Mouse (Mus musculus): Measurements from ENCODE around the gene Fam102a. TPM values are rescaled to one million over a fixed set of nuclear protein-coding genes. Genes with fewer than 3 reads are reported as not detected.
A peak's percentile ranks its signal among the peaks of the same experiment; 100 is the strongest.

Gene Fam102a
- polyA plus RNA-seq, 1 experiment = 37.5 TPM

DNA sequence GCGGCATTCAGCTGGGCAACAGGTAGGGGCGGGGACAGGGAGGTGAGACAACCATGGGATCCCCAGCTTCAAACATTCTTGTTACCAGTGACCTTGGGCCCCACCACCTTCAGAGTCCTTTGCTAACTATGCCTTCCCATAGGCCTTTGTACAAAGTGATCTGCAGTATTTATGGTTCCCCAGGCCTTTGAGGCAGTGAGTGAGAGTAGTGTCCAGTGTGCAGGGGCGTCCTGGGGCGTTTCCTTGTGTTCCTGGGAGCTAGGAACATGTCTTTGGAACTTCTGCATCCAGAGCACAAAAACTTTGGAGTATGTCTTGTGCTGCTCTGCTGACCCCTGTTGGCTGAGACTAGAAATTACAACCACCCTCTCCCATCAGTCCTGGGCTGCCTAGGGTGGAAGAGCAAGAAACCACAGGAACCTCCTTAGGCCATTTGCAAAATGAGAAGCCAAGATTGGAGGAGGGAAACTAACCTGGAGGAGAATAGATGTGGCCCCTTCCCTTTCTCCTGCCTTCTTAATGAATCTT, 31.5 kb downstream of the Fam102a start:
- Histone ChIP-seq H3K4me1 (ENCODE audit: control insufficient read depth, insufficient read depth, insufficient read length) (peaks cover 2% of the 10 kb centered on the region; the same call in 1 of the 2 replicates), H3K36me3 (ENCODE audit: control insufficient read depth, insufficient read depth, low read length) (peaks cover 38% of the 10 kb centered on the region), H3K27ac (ENCODE audit: insufficient read depth, low read length) (no peak overlapping the region), H3K27me3 (ENCODE audit: control insufficient read depth, insufficient read depth, low read length) (no peaks in the 10 kb centered on the region), H3K4me3 (ENCODE audit: extremely low read depth, insufficient read depth, insufficient read length) (no peak overlapping the region)
- 40% methylated on average over 4 of the region's 4 CpGs for WGBS
- DNase-seq (ENCODE audit: low read depth in 1 of 2, low spot score in 2 of 2) = peak; percentile 41 to 65
- TF ChIP-seq CTCF (IDR thresholded peaks at IDR 0.05; ENCODE audit: extremely low read depth, insufficient read depth, insufficient read length, insufficient replicate concordance) (peak; percentile 85; the same call in 1 of the 2 replicates), POLR2A (IDR thresholded peaks at IDR 0.05; ENCODE audit: low read depth, low read length) (no peak)

DNA sequence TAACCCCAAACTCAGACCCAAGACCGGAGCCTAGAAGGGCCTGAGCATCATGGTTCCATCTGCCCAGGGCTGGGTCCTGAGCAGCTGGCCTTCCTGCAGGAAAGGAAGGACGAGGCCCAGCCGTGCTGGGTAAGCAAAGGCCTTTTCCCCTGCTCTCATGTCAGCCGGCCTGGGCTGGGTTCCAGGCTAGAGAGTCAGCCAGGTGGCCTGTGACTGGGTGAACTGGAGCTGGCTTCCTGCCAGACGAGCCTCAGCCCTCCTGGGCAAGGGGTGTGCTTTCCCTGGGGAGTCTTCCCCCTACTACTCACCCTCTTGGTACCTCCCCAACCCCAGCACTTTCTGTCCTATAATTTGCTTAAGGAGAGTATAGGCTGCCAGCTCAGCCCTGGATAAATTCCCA, 33.0 kb downstream of the Fam102a start:
- Histone ChIP-seq H3K36me3 (ENCODE audit: control insufficient read depth, insufficient read depth, low read length) (peaks cover 44% of the 10 kb centered on the region), H3K27me3 (ENCODE audit: control insufficient read depth, insufficient read depth, low read length) (no peaks in the 10 kb centered on the region), H3K27ac (ENCODE audit: insufficient read depth, low read length) (no peak overlapping the region), H3K4me1 (ENCODE audit: control insufficient read depth, insufficient read depth, insufficient read length) (peaks cover 2% of the 10 kb centered on the region; the same call in 1 of the 2 replicates), H3K4me3 (ENCODE audit: extremely low read depth, insufficient read depth, insufficient read length) (no peak overlapping the region)
- WGBS = 61% methylated on average over 5 of the region's 5 CpGs
- no peak for DNase-seq (ENCODE audit: low read depth in 1 of 2, low spot score in 2 of 2)
- TF ChIP-seq CTCF (IDR thresholded peaks at IDR 0.05; ENCODE audit: extremely low read depth, insufficient read depth, insufficient read length, insufficient replicate concordance) (no peak), POLR2A (IDR thresholded peaks at IDR 0.05; ENCODE audit: low read depth, low read length) (no peak)

DNA sequence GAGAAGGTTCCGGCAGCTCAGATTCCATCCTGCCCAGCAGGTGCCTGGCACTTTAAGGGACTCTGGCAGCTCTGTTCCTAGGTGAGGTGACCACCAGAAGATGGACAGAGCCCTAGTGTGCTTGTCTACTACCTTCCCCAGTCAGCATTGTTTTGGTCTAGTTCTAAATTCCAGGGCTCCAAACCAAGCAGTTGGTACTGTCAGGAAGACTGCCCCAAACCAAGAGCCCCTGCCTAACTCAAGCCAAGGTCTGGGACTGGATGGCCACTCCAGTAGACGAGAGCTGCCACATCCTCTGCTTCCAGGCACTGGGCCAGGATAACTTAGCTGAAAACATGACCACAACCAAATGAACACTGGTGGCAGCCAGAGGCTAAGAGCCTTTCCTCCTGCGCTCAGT, 33.8 kb downstream of the Fam102a start:
- WGBS = 85% methylated on average over 3 of the region's 3 CpGs
- peaks cover 2% of the 10 kb centered on the region; the same call in 1 of the 2 replicates for H3K4me1 ChIP-seq (ENCODE audit: control insufficient read depth, insufficient read depth, insufficient read length)
- no peak overlapping the region for H3K27ac ChIP-seq (ENCODE audit: insufficient read depth, low read length)
- no peak for DNase-seq (ENCODE audit: low read depth in 1 of 2, low spot score in 2 of 2)
- H3K4me3 ChIP-seq (ENCODE audit: extremely low read depth, insufficient read depth, insufficient read length) = no peak overlapping the region
- no peaks in the 10 kb centered on the region for H3K27me3 ChIP-seq (ENCODE audit: control insufficient read depth, insufficient read depth, low read length)
- H3K36me3 ChIP-seq (ENCODE audit: control insufficient read depth, insufficient read depth, low read length) = peaks cover 40% of the 10 kb centered on the region
- TF ChIP-seq POLR2A (IDR thresholded peaks at IDR 0.05; ENCODE audit: low read depth, low read length) (no peak), CTCF (IDR thresholded peaks at IDR 0.05; ENCODE audit: extremely low read depth, insufficient read depth, insufficient read length, insufficient replicate concordance) (no peak)

DNA sequence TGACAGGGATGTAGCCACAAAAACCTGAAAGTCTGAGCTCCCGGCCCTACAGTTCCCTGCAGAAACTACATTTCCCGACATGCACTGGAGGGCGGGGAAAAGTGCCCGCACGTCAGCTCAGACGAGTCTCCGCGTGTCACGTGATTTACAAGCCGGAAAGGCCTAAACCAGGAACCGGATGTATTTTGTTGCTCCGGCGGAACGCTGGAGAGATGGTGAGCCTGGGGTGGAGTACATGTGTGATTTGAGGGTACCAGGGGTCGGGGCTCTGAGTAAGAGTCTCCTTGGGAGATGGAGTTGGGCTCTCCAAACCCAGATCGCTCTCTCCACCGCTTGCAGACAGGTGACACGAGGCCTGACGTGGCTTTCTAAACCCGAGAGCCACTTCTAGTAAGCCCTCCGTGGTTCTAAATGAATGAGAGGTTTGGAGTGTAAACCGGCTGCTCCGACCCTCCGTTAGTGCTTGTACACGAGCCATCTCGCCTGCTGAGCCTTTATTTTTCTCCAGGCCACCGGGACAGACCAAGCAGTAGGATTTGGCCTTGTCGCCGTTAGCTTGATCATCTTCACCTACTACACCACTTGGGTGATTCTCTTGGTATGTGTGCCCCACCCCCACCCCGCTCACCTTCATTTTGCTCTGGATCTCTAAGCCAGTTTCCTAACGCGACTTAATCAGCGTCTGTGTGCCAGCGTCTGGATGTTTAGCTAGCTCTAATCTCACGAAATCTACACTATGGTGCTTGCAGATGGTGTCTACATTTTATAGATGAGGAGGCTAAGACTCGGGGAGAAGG, 35.8 kb downstream of the Fam102a start, which contains the start of gene Dpm2:
Gene Dpm2 (plus strand): TSS at position 161 of the 797 bp plus-strand sequence.
- peak within 1 kb of the TSS; percentile 99 for H3K4me3 ChIP-seq (ENCODE audit: extremely low read depth, insufficient read depth, insufficient read length)
- TF ChIP-seq POLR2A (IDR thresholded peaks at IDR 0.05; ENCODE audit: low read depth, low read length) (peak; percentile 91), CTCF (IDR thresholded peaks at IDR 0.05; ENCODE audit: extremely low read depth, insufficient read depth, insufficient read length, insufficient replicate concordance) (no peak)
- under 1% methylated on average over 36 of the region's 36 CpGs for WGBS
- peak within 1 kb of the TSS; percentile 74 for H3K27ac ChIP-seq (ENCODE audit: insufficient read depth, low read length)
- DNase-seq (ENCODE audit: low read depth in 1 of 2, low spot score in 2 of 2) = peak; percentile 87 to 90
- H3K4me1 ChIP-seq (ENCODE audit: control insufficient read depth, insufficient read depth, insufficient read length) = peaks cover 5% of the 10 kb centered on the region; the same call in 1 of the 2 replicates
- H3K36me3 ChIP-seq (ENCODE audit: control insufficient read depth, insufficient read depth, low read length) = peaks cover 28% of the 10 kb centered on the region
- no peaks in the 10 kb centered on the region for H3K27me3 ChIP-seq (ENCODE audit: control insufficient read depth, insufficient read depth, low read length)

DNA sequence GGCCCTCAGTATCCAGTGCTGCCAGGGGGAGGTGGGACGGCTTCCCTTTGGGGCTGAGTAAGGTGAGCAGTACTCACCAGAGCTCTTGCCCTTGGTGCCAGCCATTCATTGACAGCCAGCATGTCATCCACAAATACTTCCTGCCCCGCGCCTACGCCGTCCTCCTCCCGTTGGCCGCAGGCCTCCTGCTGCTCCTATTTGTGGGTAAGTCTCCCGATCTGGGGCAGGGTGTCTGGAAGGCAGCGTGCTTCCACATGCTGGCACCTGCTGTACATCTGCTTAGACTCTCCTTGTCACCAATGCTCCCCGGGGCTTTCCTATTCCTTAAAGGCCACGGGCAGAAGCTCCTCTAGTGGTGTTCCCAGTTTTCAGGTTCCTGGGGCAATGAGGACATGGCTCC, 37.1 kb downstream of the Fam102a start:
- H3K27me3 ChIP-seq (ENCODE audit: control insufficient read depth, insufficient read depth, low read length) = no peaks in the 10 kb centered on the region
- WGBS = 92% methylated on average over 11 of the region's 11 CpGs
- H3K4me1 ChIP-seq (ENCODE audit: control insufficient read depth, insufficient read depth, insufficient read length) = peaks cover 5% of the 10 kb centered on the region; the same call in 1 of the 2 replicates
- DNase-seq (ENCODE audit: low read depth in 1 of 2, low spot score in 2 of 2) = no peak
- no peak overlapping the region for H3K4me3 ChIP-seq (ENCODE audit: extremely low read depth, insufficient read depth, insufficient read length)
- no peak overlapping the region for H3K27ac ChIP-seq (ENCODE audit: insufficient read depth, low read length)
- peaks cover 18% of the 10 kb centered on the region for H3K36me3 ChIP-seq (ENCODE audit: control insufficient read depth, insufficient read depth, low read length)
- TF ChIP-seq POLR2A (IDR thresholded peaks at IDR 0.05; ENCODE audit: low read depth, low read length) = no peak
- TF ChIP-seq CTCF (IDR thresholded peaks at IDR 0.05; ENCODE audit: extremely low read depth, insufficient read depth, insufficient read length, insufficient replicate concordance) = no peak

DNA sequence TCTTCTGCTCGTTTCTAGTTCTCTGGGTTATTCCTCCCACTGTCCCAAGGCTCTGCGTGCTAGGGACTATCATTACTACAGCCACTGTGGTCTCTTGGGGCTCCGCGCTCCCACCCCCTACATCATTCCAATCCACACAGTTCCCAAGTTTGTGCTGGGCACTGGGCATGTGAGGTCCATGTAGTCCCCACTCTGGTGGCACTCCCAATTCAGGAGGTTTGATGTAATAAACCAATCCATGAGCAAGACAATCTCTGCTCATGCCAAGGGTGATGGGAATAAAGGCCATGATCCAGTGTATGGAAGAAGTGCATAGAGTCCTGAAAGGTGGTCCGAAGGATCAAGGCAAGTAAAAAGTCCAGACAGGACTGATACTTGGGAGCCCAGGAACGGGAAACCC, 39.4 kb downstream of the Fam102a start, which contains the start of gene Pip5kl1:
Gene Pip5kl1 (plus strand): TSS at position 301 of the 400 bp plus-strand sequence.
- DNase-seq (ENCODE audit: low read depth in 1 of 2, low spot score in 2 of 2) = no peak
- peaks cover 7% of the 10 kb centered on the region for H3K36me3 ChIP-seq (ENCODE audit: control insufficient read depth, insufficient read depth, low read length)
- TF ChIP-seq POLR2A (IDR thresholded peaks at IDR 0.05; ENCODE audit: low read depth, low read length) (no peak), CTCF (IDR thresholded peaks at IDR 0.05; ENCODE audit: extremely low read depth, insufficient read depth, insufficient read length, insufficient replicate concordance) (no peak)
- no peak within 1 kb of the TSS for H3K27ac ChIP-seq (ENCODE audit: insufficient read depth, low read length)
- H3K4me3 ChIP-seq (ENCODE audit: extremely low read depth, insufficient read depth, insufficient read length) = peak within 1 kb of the TSS; percentile 34; the same call in 1 of the 2 replicates
- no peaks in the 10 kb centered on the region for H3K27me3 ChIP-seq (ENCODE audit: control insufficient read depth, insufficient read depth, low read length)
- peaks cover 5% of the 10 kb centered on the region; the same call in 1 of the 2 replicates for H3K4me1 ChIP-seq (ENCODE audit: control insufficient read depth, insufficient read depth, insufficient read length)
- WGBS = 84% methylated on average over 6 of the region's 6 CpGs
